Mouse (Mus musculus) cerebellum, adult 2 months (tissue): ENCODE results near the gene Paics. TPM values are rescaled to one million over a fixed set of nuclear protein-coding genes. Genes with fewer than 3 reads are reported as not detected.

Experiments
- DNase-seq, 2 experiments: peaks; one replicate each; pipeline ENCODE4 v3.0.0; 2021
- H3K27ac ChIP-seq: fragments of 200-500 bp; 2 replicates; pipeline ENCODE4 v1.5.1; 2012; ENCODE audit warnings: low read length, control low read depth, inconsistent platforms; ENCODE audit not compliant: insufficient read depth
- H3K27me3 ChIP-seq: fragments of 200-500 bp; 2 replicates; pipeline ENCODE4 v1.6.1; 2012; ENCODE audit warnings: inconsistent platforms, mild to moderate bottlenecking, low read length, moderate library complexity; ENCODE audit not compliant: control insufficient read depth, insufficient read depth
- H3K4me1 ChIP-seq: fragments of 200-500 bp; 2 replicates; pipeline ENCODE4 v1.6.1; 2011; ENCODE audit warnings: low read length; ENCODE audit not compliant: control insufficient read depth, insufficient read depth
- H3K4me3 ChIP-seq: fragments of 200-500 bp; replicated peaks from 2 replicates; pipeline ENCODE3; 2011; ENCODE audit warnings: mild to moderate bottlenecking, low read depth, low read length, control low read depth; ENCODE audit not compliant: insufficient read depth
- CTCF ChIP-seq: fragments of 200-500 bp; IDR thresholded peaks from 2 replicates; pipeline ENCODE4 v1.5.1; 2011; ENCODE audit warnings: low read depth, mild to moderate bottlenecking, control low read depth, low read length, moderate library complexity, borderline replicate concordance; ENCODE audit not compliant: insufficient read depth
- POLR2A ChIP-seq: fragments of 200-500 bp; IDR thresholded peaks from 2 replicates; pipeline ENCODE4 v1.6.1; 2011; ENCODE audit warnings: low read length, control low read depth, borderline replicate concordance; ENCODE audit not compliant: insufficient read depth
- WGBS: fragments of 180-500 bp; shearing (Covaris S2); methylation state at CpG from one replicate; pipeline ENCODE4 v1.1.7; 2018; 5-methylcytosine and 5-hydroxymethylcytosine counted together
- polyA plus RNA-seq: library from polyadenylated mRNA; depleted of rRNA; stranded (reverse); fragments of >200 nt; gene quantifications from 2 replicates; pipeline ENCODE4 v1.2.3, GENCODE M21; 2012

The Paics gene
- polyA plus RNA-seq, 1 experiment = 95.0 TPM

DNA sequence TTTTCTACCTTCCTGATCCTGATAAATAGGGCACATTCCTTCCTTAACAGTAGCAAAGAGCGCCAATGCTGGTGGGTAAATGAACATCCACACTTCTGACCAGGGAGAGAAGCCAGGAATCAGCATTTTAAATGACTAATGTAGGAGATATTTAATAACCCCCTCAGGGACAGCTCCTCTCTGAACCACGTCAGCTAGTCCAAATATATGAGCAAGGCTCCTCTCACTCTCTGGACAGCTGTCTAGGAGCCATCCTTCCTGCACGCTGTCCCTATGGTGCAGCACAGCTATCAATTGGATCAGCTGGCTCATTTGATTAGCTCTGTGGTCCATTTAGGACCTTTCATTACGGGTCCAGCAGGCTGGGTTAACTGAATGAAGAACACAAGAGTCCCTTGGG is 28.3 kb upstream of the Paics start:
- no peak for DNase-seq
- Histone ChIP-seq H3K27me3 (no peaks in the 10 kb centered on the region), H3K27ac (no peak overlapping the region), H3K4me3 (no peak overlapping the region), H3K4me1 (peaks cover 5% of the 10 kb centered on the region; the same call in 1 of the 2 replicates)
- WGBS = 78% methylated on average over 4 of the region's 4 CpGs
- no peak for TF ChIP-seq POLR2A
- TF ChIP-seq CTCF = no peak

DNA sequence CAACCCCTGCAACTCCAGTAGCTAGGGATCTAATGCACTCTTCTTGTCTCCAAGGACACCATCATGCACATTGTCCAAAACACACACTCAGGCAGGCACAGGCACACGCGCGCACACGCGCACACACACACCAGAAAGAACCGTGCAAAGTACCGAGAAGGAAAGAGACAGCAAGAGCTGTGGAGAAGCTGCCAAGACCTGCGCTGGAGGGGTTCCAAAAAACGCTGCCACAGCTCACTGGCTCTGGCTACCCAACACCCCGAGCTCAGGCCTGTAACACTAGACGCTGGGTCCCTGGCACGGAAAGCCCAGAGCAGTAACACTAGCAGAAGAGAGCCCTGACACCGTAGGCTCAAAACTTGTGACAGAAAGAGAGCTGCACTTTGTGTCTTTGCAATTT is 27.7 kb upstream of the Paics start:
- no peak overlapping the region for H3K27ac ChIP-seq
- H3K4me1 ChIP-seq = peaks cover 5% of the 10 kb centered on the region; the same call in 1 of the 2 replicates
- WGBS = 17% methylated on average over 13 of the region's 13 CpGs
- no peaks in the 10 kb centered on the region for H3K27me3 ChIP-seq
- TF ChIP-seq CTCF (no peak), POLR2A (no peak)
- DNase-seq = peak; percentile 73 to 74
- peak overlapping the region; percentile 6 for H3K4me3 ChIP-seq

DNA sequence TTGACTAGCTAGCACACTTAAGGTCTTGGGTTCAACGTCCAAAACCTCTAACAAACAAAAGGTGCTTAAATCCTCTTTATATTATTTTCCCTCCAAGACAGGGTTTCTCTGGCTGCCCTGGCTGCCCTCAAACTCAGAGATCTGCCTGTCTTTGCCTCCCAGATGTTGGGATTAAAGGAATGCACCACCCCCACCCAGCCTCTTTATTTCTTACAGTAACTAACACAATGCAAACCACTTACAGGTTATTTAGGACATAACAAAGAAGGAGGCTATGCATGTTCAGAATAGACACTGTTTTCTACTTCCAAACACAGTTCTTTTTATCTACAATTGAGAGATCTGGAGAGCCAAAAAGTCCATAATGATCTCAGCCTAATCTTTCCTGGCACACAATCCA is 26.8 kb upstream of the Paics start:
- Histone ChIP-seq H3K4me3 (no peak overlapping the region), H3K27me3 (no peaks in the 10 kb centered on the region), H3K27ac (no peak overlapping the region), H3K4me1 (peaks cover 5% of the 10 kb centered on the region)
- TF ChIP-seq POLR2A (no peak), CTCF (no peak)
- DNase-seq = no peak
- 77% methylated on average over 1 of the region's 1 CpGs for WGBS

DNA sequence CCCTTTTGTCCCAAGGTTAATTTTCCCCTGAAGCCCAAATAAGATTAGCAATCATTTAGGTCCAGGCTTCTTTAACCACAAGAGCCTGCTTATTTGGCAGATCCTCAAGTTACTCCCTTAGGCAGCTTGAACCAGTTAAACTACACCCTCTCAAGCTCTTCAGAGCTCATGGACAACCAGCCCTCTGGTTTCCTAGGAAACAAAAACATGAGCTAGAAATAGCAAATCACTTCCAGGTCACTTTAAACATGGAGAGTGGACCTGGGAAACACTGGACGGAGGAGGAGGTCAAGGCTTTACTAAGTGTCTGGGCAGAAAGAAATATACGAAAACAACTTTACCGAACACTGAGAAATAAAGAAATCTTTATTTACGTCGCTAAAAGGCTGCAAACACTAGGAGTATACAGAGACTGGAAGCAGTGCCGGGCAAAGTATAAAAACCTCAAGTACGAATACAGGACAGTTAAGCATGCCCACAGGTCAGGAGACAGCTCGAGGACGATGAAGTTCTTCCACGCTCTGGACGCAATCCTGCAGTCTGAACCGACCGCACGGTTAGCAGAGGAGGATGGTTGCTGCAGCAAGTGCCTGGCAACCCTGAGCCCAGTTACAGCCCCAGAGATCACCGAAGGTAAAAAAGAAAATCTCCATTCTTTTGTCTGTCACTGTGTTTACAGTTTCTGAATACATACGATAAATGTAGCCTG is 22.8 kb upstream of the Paics start:
- WGBS = 87% methylated on average over 16 of the region's 16 CpGs
- Histone ChIP-seq H3K4me3 (no peak overlapping the region), H3K27me3 (no peaks in the 10 kb centered on the region), H3K4me1 (peaks cover 4% of the 10 kb centered on the region), H3K27ac (no peak overlapping the region)
- TF ChIP-seq CTCF (no peak), POLR2A (no peak)
- peak in 1 of 2 experiments; percentile 41 for DNase-seq

DNA sequence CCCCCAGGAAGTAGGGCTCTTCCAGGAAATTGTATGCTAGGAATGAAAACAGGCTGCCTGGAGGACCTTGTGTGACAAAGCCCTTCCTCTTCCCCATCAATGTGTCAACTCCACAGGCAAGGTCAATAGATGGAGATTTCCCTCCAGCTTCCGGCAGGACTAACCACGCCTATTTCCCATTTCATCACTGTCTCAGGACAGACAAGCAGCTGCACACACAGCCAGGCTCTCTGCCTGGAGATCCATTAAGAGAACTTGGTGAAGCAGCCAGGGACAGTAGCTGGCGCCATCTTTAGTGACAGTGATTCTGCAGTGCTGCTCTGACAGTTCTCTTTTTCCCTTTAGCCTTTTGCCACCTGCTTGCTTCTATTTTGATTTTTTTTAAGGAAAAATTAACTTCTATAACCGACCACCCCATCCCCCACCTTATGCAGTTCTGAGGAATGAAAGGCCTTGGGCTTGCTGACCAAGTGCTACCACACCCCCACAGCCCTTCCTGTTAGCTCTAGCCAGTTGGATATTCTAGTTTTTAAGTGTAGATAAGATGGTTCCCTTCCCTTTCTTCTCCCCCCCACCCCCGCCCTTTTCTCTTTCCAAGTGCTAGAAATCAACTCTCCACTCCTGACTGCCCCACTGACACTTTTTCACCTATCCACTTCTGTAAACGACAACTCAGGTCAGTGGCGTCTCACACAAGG is 21.8 kb upstream of the Paics start:
- H3K4me3 ChIP-seq = no peak overlapping the region
- no peaks in the 10 kb centered on the region for H3K27me3 ChIP-seq
- no peak overlapping the region for H3K27ac ChIP-seq
- H3K4me1 ChIP-seq = no peaks in the 10 kb centered on the region; the same call in 1 of the 2 replicates
- DNase-seq = no peak
- TF ChIP-seq CTCF = no peak
- TF ChIP-seq POLR2A = no peak
- WGBS = 85% methylated on average over 7 of the region's 7 CpGs

DNA sequence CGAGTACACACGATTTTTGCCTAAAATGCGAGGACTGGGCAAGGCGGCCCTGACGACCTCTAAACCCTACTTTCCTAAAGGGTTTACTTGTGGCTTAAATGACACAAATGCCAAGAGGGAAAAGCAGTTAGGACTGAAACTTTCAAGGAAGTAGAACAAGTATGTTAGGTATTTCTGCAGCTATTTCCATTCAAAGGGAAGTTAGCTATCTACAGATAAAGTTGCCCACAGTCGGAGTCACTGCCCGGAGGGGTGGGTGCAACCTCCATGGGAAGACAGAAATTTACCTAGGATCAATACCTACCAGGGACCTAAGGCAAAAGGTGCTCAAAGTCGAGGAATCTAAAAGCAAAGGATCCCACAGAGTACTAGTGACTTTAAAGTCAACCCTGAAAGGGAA is 11.4 kb upstream of the Paics start:
- 98% methylated on average over 8 of the region's 8 CpGs for WGBS
- Histone ChIP-seq H3K27ac (no peak overlapping the region), H3K27me3 (no peaks in the 10 kb centered on the region), H3K4me1 (no peaks in the 10 kb centered on the region), H3K4me3 (no peak overlapping the region)
- DNase-seq = no peak
- TF ChIP-seq CTCF (no peak), POLR2A (no peak)

DNA sequence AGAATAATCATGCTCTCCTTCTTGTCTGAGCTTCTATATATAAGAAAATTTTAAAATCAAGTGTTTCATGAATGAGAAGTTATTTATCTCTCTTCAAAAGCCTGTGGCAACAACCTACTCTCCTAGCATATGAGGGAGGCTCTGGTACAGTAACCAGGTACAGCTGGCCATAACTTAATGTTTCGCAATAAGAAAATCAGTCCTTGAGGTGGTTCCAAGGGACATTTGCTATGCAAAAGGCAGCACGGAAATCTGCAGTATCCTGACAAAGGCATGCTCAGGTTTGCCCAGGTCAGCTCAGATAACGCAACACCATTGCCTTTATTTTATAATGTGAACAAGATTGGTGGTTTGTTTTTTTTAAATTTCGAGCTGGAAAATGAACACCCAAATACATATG is 9.1 kb upstream of the Paics start:
- H3K4me1 ChIP-seq = no peaks in the 10 kb centered on the region
- H3K27ac ChIP-seq = no peak overlapping the region
- H3K4me3 ChIP-seq = no peak overlapping the region
- no peak for DNase-seq
- H3K27me3 ChIP-seq = no peaks in the 10 kb centered on the region
- TF ChIP-seq CTCF (no peak), POLR2A (no peak)
- 93% methylated on average over 4 of the region's 4 CpGs for WGBS

DNA sequence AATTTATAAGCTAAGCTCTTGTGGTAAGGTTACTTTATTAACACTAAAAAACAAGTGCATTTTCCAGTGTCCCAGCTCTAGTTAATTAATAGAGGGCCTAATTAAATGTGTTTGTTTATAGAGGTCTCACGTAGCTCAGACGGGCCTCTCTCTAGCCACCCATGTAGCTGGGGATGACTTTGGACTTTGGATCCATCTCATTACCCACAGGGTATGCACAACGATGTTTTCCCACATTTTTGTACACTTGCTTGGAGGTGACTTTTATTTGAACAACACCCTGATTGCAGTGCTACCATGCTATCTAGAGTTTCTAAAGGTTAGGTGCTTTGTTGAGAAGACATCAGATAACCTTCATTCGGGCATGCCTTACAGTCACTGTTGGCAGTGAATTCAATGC is 8.6 kb upstream of the Paics start:
- no peaks in the 10 kb centered on the region for H3K4me1 ChIP-seq
- 96% methylated on average over 4 of the region's 4 CpGs for WGBS
- H3K27me3 ChIP-seq = no peaks in the 10 kb centered on the region
- no peak overlapping the region for H3K4me3 ChIP-seq
- no peak for TF ChIP-seq POLR2A
- no peak for TF ChIP-seq CTCF
- H3K27ac ChIP-seq = no peak overlapping the region
- no peak for DNase-seq
